Mouse (Mus musculus) kidney, adult 2 months (tissue): ENCODE measurements around the gene Hps1. TPM values are rescaled to one million over a fixed set of nuclear protein-coding genes. Genes with fewer than 3 reads are reported as not detected.

Experiments used
- DNase-seq: peaks from one replicate; pipeline ENCODE4 v3.0.0; 2021
- H3K27ac ChIP-seq: fragments of 200-500 bp; 2 replicates; pipeline ENCODE4 v1.5.1; 2012; ENCODE audit warnings: low read depth, low read length, control low read depth, inconsistent platforms; ENCODE audit not compliant: insufficient read depth
- H3K27me3 ChIP-seq: fragments of 200-500 bp; replicated peaks from 2 replicates; pipeline ENCODE4 v1.6.1; 2012; ENCODE audit warnings: mild to moderate bottlenecking, moderate library complexity, low read length, inconsistent platforms; ENCODE audit not compliant: control insufficient read depth, insufficient read depth
- H3K36me3 ChIP-seq: fragments of 200-500 bp; 2 replicates; pipeline ENCODE4 v1.6.1; 2012; ENCODE audit warnings: mild to moderate bottlenecking, moderate library complexity, low read length, inconsistent platforms; ENCODE audit not compliant: control insufficient read depth, insufficient read depth
- H3K4me1 ChIP-seq: fragments of 200-500 bp; 2 replicates; pipeline ENCODE4 v1.6.1; 2011; ENCODE audit warnings: low read length; ENCODE audit not compliant: control insufficient read depth, insufficient read depth
- H3K4me3 ChIP-seq: fragments of 200-500 bp; 2 replicates; pipeline ENCODE4 v1.5.1; 2011; ENCODE audit warnings: mild to moderate bottlenecking, low read depth, low read length, control low read depth; ENCODE audit not compliant: insufficient read depth
- CTCF ChIP-seq: fragments of 200-500 bp; conservative IDR thresholded peaks from 2 replicates; pipeline ENCODE4 v1.5.1; 2011; ENCODE audit warnings: low read depth, mild to moderate bottlenecking, control low read depth, low read length, moderate library complexity, mixed read lengths; ENCODE audit not compliant: insufficient read depth, insufficient read length
- POLR2A ChIP-seq: fragments of 200-500 bp; IDR thresholded peaks from one replicate; pipeline ENCODE4 v1.6.1; 2011; ENCODE audit warnings: low read depth, low read length, control low read depth
- WGBS: fragments of 180-500 bp; shearing (Covaris S2); methylation state at CpG from one replicate; pipeline ENCODE4 v1.1.7; 2018; 5-methylcytosine and 5-hydroxymethylcytosine counted together
- polyA plus RNA-seq: library from polyadenylated mRNA; depleted of rRNA; stranded (reverse); fragments of >200 nt; gene quantifications from 2 replicates; pipeline ENCODE4 v1.2.3, GENCODE M21; 2012

Hps1 gene
- polyA plus RNA-seq, 1 experiment, result 20.1 TPM

- TF ChIP-seq CTCF (peak; percentile 48; the same call in 1 of the 2 replicates), POLR2A (no peak)
- DNase-seq, result peak; percentile 50
- H3K4me3 ChIP-seq, result no peak overlapping the region
- no peaks in the 10 kb centered on the region for H3K27me3 ChIP-seq
- no peak overlapping the region for H3K27ac ChIP-seq
- no peaks in the 10 kb centered on the region for H3K36me3 ChIP-seq
- 67% methylated on average over 5 of the region's 5 CpGs for WGBS
- H3K4me1 ChIP-seq, result no peaks in the 10 kb centered on the region
Observed at GRCm38 (mm10) chr19:42777801-42778200, 2.0 kb downstream of the Hps1 start.

GRCm38 (mm10) chr19:42776813-42777212 lies 3.0 kb downstream of the Hps1 start:
- H3K4me1 ChIP-seq, result no peaks in the 10 kb centered on the region
- WGBS, result 97% methylated on average over 1 of the region's 1 CpGs
- no peak overlapping the region for H3K4me3 ChIP-seq
- no peaks in the 10 kb centered on the region for H3K27me3 ChIP-seq
- TF ChIP-seq POLR2A (no peak), CTCF (peak; percentile 36)
- H3K36me3 ChIP-seq, result no peaks in the 10 kb centered on the region
- DNase-seq, result peak; percentile 46
- H3K27ac ChIP-seq, result no peak overlapping the region

- no peak for TF ChIP-seq CTCF
- TF ChIP-seq POLR2A, result no peak
- DNase-seq, result no peak
- Histone ChIP-seq H3K27me3 (no peaks in the 10 kb centered on the region), H3K4me1 (no peaks in the 10 kb centered on the region), H3K27ac (no peak overlapping the region), H3K4me3 (no peak overlapping the region), H3K36me3 (no peaks in the 10 kb centered on the region)
- WGBS, result 77% methylated on average over 23 of the region's 23 CpGs
Observed at GRCm38 (mm10) chr19:42770141-42770872, 9.5 kb downstream of the Hps1 start.

- no peaks in the 10 kb centered on the region for H3K36me3 ChIP-seq
- 61% methylated on average over 10 of the region's 10 CpGs for WGBS
- DNase-seq, result peak; percentile 55
- TF ChIP-seq CTCF, result no peak
- no peak for TF ChIP-seq POLR2A
- H3K27me3 ChIP-seq, result no peaks in the 10 kb centered on the region
- peak overlapping the region; percentile 37 for H3K27ac ChIP-seq
- H3K4me1 ChIP-seq, result no peaks in the 10 kb centered on the region
- H3K4me3 ChIP-seq, result peak overlapping the region; percentile 19; the same call in 1 of the 2 replicates
Observed at GRCm38 (mm10) chr19:42769648-42770047, 10.1 kb downstream of the Hps1 start.

GRCm38 (mm10) chr19:42767361-42767760 lies 12.4 kb downstream of the Hps1 start:
- Histone ChIP-seq H3K4me3 (no peak overlapping the region), H3K27ac (no peak overlapping the region), H3K27me3 (no peaks in the 10 kb centered on the region), H3K36me3 (no peaks in the 10 kb centered on the region), H3K4me1 (no peaks in the 10 kb centered on the region)
- TF ChIP-seq POLR2A, result no peak
- TF ChIP-seq CTCF, result no peak
- 70% methylated on average over 8 of the region's 8 CpGs for WGBS
- DNase-seq, result peak; percentile 69

GRCm38 (mm10) chr19:42764398-42764797 lies 15.4 kb downstream of the Hps1 start:
- DNase-seq, result no peak
- Histone ChIP-seq H3K36me3 (no peaks in the 10 kb centered on the region), H3K27ac (no peak overlapping the region), H3K4me1 (no peaks in the 10 kb centered on the region), H3K4me3 (no peak overlapping the region), H3K27me3 (no peaks in the 10 kb centered on the region)
- TF ChIP-seq CTCF (no peak), POLR2A (no peak)
- WGBS, result 78% methylated on average over 10 of the region's 10 CpGs

GRCm38 (mm10) chr19:42756671-42757070 lies 23.1 kb downstream of the Hps1 start:
- no peak for TF ChIP-seq CTCF
- TF ChIP-seq POLR2A, result no peak
- Histone ChIP-seq H3K27me3 (no peaks in the 10 kb centered on the region), H3K4me1 (peaks cover 14% of the 10 kb centered on the region), H3K4me3 (no peak overlapping the region), H3K27ac (no peak overlapping the region), H3K36me3 (no peaks in the 10 kb centered on the region)
- DNase-seq, result no peak
- 84% methylated on average over 6 of the region's 6 CpGs for WGBS
